Mouse (Mus musculus) mouse trophoblast stem cell (cell line): ENCODE data around the gene Sh3pxd2a.

Experiments used
- in situ Hi-C, 2 experiments: fragments of 300-500 bp; cut with MseI, MboI; formaldehyde crosslinking; loops; 2 replicates in 1 of 2; 3 replicates in 1 of 2; pipeline ENCODE4 v1.15.1; 2025

Sh3pxd2a gene

DNA sequence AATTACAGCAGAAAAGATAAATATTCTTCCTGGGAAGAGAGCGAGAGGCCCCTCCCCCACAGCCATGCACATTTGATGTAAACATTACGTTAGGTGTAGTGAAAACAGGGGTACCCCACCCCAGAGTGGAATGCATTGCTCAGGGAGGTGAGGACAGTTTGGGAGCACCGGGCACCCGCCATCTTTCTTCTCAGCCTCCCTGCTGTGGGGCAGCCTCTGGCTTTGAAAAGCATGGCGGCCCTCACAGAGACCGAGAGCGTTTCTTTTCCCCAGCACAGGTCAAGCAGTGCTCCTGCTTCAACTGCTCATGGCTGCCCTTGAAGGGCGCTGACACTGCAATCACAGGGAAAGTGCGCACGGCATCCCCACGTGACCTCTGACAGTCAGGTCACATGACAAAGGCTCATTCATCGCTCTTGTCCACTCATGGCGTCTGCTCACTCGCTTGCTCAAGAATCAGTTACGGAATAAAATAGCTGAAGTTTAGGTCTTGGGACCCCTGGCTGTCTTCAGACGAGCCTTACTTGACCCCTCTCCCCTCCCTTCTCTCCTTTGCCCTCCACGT lies 177.2 kb downstream of the Sh3pxd2a start:
- in situ Hi-C loops = no loop called here

DNA sequence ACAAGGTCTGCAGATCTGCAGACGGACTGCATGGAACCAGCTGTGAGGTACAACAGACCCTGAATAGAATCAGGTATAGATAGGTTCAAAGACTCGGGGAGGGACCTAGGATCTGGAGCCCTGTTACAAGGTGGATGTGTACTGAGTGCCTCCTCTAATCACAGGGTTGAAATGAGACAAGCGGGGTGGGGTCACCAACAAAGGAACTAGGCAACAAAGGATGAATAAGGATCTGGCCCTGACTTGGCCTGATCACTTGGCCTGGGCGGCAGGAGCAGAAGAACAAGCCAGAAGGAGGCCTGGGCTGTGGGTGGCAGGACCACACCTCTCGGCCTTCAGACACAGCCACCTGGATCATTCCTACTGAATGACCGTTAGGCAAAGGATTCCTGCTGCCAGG lies 178.6 kb downstream of the Sh3pxd2a start:
- in situ Hi-C loops = no loop called here

DNA sequence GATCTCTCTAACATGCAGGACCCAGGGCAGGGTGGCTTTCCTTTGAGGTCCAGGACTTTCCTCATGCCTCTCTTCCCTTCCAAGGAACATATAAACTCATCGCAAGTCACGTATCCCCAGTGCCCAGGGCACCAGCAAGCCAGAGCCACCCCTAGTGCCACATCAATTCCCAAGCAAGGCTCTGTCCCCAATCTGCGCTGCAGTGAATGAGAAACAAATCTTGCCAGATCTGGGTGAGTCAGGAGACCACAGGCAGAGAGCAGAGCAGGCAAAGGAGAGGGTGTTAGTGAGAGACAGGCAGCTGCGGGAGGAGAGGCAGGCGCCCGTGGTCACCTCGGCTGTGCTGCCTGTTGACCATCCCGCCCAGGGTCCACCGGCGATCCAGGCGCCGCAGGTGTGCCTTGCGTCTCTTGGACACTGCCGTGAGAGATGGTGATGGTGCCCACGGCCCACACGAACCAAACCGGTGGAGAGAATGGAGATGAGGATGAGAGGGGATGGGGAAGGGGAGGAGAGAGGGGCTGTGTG lies 181.4 kb downstream of the Sh3pxd2a start:
- in situ Hi-C loops = no loop called here

DNA sequence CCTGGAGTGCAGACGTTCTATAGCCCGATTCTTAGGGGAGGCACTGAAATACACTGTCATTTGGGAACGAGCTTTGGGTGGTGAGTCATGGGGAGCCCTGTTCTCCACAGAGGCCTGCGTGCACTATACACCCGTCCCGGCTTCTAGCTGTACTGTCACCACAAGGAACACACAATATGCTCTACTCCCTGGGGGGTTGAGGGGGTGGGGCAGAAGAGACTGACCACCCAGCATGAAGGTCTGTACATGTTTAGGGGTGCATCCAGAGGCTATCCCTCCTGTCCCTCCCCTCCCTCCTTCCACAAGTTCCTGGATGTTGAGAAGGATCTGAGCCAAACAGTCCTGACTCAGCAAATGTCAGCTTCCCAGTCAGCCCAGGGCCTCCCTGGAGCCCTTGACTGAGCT lies 182.1 kb downstream of the Sh3pxd2a start:
- in situ Hi-C loops = no loop called here

DNA sequence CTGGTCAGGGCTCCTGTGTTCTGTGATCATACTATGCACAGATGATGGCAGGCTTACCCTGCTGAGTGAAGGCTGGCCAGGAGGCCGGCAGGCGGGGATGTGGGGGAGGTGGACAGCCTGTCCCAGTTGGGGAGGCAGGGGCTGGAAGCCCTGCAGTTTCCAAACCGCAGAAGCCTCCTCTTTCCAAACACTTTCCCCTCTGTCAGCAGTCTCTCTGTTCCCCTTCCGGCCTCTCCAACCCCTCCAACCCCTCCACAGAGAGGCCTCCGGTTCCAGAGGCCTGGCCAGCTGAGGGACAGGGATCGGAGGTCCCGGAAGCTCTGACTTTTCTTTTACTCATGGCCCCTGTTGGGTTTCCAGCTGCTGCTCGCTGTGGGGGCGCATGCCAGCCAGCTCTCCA lies 183.3 kb downstream of the Sh3pxd2a start:
- in situ Hi-C loops = no loop called here

DNA sequence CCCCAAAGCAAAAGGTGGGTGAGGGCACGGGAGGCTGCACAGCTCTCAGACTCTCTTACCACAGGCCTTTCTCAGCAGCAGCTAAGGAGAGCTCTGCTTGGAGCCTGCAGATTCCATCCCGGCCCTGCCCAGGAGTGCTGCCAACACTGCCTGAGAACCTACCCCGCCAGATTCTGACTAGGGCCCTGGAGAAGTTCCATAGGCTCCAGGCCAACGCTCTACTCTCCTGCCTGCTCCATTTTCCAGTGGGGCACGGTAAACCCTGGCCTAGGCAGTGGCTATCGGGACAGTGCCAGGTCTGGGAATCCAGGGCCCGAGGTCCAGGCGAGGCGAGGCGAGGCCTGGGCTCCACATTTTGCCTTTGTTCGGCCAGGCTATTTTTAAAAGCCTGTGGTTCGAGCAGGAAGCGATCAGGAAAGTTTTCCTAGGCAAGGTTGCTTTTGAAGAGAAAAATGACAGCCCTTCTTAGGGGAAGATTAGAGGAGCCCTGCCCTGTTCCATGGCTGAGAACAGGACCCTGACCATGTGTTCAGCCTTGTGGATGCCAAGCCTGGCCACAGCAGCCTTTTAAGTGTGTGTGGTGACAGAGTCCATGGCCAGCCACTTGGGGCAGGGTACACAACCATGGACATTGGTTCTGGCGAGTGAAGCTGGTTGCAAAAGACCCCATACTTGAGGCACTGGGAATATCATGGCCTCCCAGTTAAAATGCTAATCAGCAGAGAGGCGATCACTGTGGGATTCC lies 184.2 kb downstream of the Sh3pxd2a start:
- in situ Hi-C loops = no loop called here

GRCm38 (mm10) chr19:47279372-47279771 lies 184.8 kb downstream of the Sh3pxd2a start:
- in situ Hi-C loops = no loop called here

GRCm38 (mm10) chr19:47276730-47277129 lies 187.5 kb downstream of the Sh3pxd2a start:
- in situ Hi-C loops = no loop called here

DNA sequence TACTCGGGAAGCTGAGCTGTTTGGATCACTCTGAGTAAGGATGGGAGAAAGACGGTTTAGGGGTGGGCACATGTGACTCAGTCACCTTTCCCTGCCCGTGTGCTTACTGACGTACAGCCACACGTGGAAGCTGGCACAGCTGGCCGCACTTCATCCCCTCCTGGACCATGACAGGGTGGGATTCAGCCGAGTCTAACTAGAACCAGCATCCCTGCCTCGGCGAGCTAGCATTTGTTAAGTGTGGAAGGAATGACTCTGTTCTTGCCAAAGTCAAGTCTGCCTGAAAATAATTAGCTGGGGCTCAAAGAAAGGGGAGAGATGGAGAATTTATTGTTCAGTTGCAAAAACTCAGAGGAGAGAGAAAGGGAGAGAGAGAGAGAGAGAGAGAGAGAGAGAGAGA lies 193.7 kb downstream of the Sh3pxd2a start:
- in situ Hi-C loops = loop anchor here in 1 of 2 experiments (5.0 kb wide), 1 partner anchor 62 kb away; no protein-coding TSS in a partner anchor

DNA sequence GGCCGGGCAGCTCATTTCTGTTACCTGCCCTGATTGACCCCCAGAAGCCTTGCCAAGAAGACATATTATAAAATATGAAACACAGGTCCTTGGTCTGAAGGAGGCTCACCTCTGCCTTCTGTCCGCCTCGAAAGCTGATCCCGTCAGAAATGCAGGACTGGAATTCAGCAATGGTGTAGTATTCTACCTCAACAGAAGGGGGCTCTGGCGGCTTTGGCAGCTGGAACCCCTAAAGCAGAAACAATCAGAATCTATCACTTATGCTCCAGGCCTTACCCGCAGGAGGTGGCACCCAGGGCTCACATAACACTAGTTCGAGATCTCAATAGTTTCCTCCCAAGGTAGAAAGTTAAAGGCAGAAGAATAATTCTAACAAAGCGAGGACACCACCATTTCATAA lies 194.5 kb downstream of the Sh3pxd2a start:
- in situ Hi-C loops = loop anchor here (5.0 kb wide), 1 partner anchor 63 kb away; no protein-coding TSS in a partner anchor

DNA sequence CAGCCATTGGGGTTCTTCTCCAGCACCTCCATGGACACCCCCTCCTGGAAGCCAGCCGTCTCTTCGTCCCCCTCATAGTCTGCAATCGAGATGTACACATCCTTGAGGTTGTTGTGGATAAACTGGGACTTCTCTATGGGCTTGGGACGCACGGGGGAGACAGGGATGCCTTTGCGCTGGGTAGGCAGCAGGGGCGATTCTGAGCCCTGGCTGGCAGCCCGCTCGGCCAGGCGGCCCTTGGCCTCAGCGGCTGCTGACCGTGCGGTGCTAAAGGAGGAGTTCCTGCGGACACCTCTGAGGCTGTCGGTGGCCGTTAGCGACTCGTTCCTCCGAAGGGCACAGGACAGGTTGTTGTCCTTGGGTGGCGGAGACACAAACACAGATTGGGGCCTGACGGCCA lies 197.1 kb downstream of the Sh3pxd2a start:
- in situ Hi-C loops = loop anchor here in 1 of 2 experiments (5.0 kb wide), 1 partner anchor 65 kb away; no protein-coding TSS in a partner anchor

GRCm38 (mm10) chr19:47266070-47266801 lies 198.0 kb downstream of the Sh3pxd2a start:
- in situ Hi-C loops = loop anchor here in 1 of 2 experiments (5.0 kb wide), 1 partner anchor 66 kb away; no protein-coding TSS in a partner anchor

DNA sequence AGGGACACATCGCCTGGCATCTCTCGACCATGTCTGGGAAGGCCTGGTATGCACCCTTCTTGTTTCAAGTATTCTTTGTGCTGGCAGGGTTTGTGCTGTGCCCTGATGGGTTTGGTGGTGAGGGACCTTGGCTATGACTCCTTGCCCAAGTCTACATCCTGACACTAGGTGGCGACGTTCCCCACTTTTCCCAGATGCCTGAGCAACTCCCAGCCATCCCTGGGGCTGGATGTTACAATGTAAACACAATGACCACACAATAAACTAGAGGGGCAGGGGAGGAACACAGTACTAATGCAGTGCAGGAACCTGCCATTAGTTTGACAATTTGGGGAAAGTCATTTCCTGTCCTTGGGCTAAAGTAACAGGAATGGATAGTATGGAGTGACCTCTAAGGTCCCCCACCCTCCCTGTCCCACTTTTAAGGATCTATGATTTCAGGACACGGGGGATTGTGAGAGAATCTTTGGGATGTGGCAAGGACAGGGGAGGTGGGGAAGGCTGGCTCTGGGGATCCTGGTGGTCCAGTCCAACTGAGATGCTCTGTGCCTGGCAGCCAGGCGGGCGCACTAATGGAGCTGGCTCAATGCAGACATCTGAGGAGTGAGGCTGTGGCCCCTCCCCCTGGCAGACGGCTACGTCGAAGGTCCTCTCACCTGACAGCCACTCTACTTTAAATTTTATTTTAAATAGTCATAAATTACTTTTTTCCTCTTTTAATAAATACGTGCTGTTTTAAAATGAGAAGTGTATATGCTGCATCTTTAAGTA lies 199.7 kb downstream of the Sh3pxd2a start:
- in situ Hi-C loops = loop anchor here in 1 of 2 experiments (5.0 kb wide), 1 partner anchor 68 kb away; no protein-coding TSS in a partner anchor

DNA sequence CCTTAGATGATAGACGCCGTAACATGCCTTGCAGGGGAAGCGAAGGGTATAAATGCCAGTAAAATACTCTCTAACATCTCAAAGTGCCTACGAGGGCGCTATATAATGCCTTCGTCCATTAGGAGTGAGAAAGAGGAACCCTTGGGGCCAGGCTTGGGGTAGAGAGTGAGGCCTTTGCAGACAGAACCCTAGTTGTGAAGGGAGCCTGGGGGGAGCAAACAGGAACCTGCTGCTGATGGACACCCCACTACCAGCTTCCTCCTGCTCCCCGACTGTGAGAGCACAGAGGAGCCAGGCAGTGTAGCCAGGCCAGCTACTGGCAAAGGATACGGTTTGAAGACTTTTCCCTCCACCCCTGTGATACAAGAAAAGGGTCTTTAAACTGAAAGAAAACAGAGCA lies 200.6 kb downstream of the Sh3pxd2a start:
- in situ Hi-C loops = no loop called here

GRCm38 (mm10) chr19:47261196-47261595 lies 203.0 kb downstream of the Sh3pxd2a start:
- in situ Hi-C loops = no loop called here

DNA sequence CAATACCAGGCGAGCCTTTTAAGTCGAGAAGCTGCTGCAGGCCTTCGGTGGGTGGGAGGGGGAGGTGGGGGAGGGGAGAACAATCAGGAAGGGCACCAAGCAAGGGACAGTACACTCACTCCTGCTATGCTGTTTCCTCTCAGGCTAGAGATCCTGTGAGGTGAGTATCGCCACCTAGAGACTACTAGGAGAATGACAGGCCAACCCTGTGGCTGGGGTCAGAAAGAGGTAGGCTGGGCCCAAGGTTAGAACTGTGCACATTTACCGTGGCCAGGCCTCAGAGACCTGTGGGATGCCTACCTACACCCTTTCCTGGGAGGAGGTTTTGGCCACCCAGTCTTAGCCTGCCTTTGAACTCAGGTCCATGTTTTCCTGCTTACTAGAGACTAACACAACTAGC lies 204.6 kb downstream of the Sh3pxd2a start:
- in situ Hi-C loops = loop anchor here (5.0 to 10.0 kb wide), 2 partner anchors 82 to 85 kb away; partner anchors contain the start of gene Neurl1a (in 2 of the 2)

DNA sequence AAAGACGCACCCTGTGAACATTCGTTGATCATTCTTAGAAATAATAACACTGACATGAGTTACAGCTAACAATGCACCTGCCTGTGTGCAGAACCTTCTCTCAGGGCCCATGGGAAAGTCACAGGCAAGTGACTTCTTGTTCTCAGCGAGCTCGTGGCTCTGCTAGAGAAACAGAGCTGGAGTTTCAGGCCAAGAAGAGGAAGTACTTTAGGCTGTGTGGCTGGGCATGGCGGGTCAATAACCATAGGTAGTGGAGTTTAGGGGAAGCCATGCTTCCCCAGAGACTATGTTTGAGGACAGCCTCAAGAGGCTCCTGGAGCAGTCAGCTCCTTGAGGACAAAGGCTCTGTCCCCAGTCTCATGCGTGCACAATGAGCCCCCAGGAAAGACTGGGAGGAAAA lies 208.3 kb downstream of the Sh3pxd2a start:
- in situ Hi-C loops = loop anchor here (5.0 to 10.0 kb wide), 2 partner anchors 79 to 81 kb away; partner anchors contain the start of gene Neurl1a (in 2 of the 2)

DNA sequence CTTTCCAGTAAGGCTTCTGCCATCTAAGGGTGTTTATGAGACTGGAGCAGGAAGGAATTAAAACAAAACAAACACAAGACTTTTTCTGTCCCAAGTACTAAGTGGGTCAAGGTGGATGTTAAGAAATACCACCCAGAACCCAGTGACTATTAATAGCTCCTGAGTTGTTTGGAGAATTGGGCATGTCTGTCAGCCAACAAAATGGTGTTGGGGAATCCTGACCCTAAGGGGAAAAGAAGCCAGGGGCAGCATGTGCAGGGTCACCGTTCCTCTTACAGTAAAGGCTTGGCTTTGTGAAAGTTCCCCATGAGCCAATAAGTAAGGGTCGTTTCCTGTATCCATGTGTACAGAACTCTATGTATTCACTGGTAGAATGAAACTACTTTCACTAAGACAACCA lies 209.2 kb downstream of the Sh3pxd2a start:
- in situ Hi-C loops = loop anchor here (5.0 to 10.0 kb wide), 2 partner anchors 78 to 80 kb away; partner anchors contain the start of gene Neurl1a (in 2 of the 2)

- in situ Hi-C loops = loop anchor here in 1 of 2 experiments (10.0 kb wide), 1 partner anchor 78 kb away; the partner anchor contains the start of gene Neurl1a
Measured at GRCm38 (mm10) chr19:47253053-47253628, 211.1 kb downstream of the Sh3pxd2a start.

DNA sequence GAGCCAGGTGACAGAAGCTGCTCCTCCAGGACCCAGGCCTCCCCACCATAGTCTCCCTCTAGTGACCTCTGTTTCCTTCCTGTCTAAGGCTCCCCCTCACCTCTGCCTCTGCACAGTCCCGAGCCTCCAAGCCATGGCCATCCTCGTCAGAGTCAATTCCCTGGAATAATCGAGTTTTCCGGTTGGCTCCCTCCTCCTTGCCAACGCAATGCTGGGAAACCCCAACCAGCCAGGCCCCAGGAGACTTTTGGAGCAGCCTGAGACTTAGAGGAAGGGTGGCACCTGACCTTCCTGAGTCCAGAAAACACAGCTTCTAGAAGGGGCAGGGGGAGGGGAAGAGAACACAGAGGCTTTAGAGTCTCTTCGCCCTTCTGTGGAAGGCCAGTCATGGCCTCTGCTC lies 213.3 kb downstream of the Sh3pxd2a start:
- in situ Hi-C loops = loop anchor here in 1 of 2 experiments (10.0 kb wide), 1 partner anchor 76 kb away; the partner anchor contains the start of gene Neurl1a
